Mouse (Mus musculus) lung, postnatal 14 days (tissue): ENCODE data around the gene Sema4f.

ENCODE experiments used
- DNase-seq: peaks from one replicate; pipeline ENCODE4 v3.0.0; 2021

The Sema4f gene

GRCm38 (mm10) chr6:82863380-82863874 is 76.1 kb downstream of the Sema4f start:
- DNase-seq, result peak; percentile 36

GRCm38 (mm10) chr6:82862475-82862874 is 77.1 kb downstream of the Sema4f start:
- DNase-seq, result no peak

DNA sequence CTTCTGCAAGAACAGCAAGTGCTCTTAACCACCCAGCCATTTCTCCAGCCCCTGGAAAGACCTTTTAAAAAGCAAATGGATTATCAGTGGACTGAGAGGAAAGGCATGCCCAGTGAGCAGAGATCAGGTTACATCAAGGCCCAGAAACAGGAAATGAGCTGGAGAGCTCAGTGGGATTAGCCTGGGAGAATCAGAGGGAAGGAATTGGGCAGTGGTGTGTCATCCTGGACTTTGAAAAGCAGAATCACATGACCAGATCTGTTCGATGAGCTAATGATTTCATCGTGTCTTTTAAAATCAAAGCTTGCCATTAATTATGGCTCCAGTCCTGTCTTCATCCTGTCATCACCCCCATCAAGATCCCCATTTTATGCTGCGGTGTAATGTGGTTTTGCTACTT is 77.5 kb downstream of the Sema4f start:
- DNase-seq, result no peak
